9 mouse cellular contexts compared by ENCODE assay signal in genomic region chr3:138645320-138645719, GRCm38 (mm10).
DNase-seq lines count a peak whose midpoint lies in the region; ATAC-seq lines count a peak whose summit lies in the region.
"Had no signal": no experiment of that assay in that cellular context is flagged by ENCODE, and none has a peak within 500 bp of the region (broad histone marks: within the 10 kb centered on the region; RNA-seq: fewer than 3 reads in every experiment).

No protein-coding gene starts in this region.

- H3K4me3 ChIP-seq in forebrain, embryonic 11.5 days (ENCODE audit: low read depth, low read length), result no peak overlapping the region
- H3K4me3 ChIP-seq in midbrain, embryonic 11.5 days (ENCODE audit: low read depth, low read length), result no peak overlapping the region
- no peak overlapping the region for H3K4me3 ChIP-seq in stomach, embryonic 16.5 days (replicated peaks; ENCODE audit: low read length)

- peaks cover 2% of the 10 kb centered on the region; the same call in 1 of the 2 replicates for H3K4me1 ChIP-seq in forebrain, embryonic 11.5 days (replicated peaks; ENCODE audit: control insufficient read depth, insufficient read depth, low read length)
- peaks cover 9% of the 10 kb centered on the region for H3K4me1 ChIP-seq in midbrain, embryonic 11.5 days (ENCODE audit: control insufficient read depth, insufficient read depth, low read length)
- H3K4me1 ChIP-seq in stomach, embryonic 16.5 days (ENCODE audit: control insufficient read depth, insufficient read depth, low read length), result peaks cover 14% of the 10 kb centered on the region

- DNase-seq in NIH3T3 (ENCODE audit: low read depth), result peak; percentile 90
- DNase-seq in adrenal gland, postnatal 25 days, result peak; percentile 60
- peak; percentile 63 for DNase-seq in forebrain, embryonic 11.5 days (ENCODE audit: low spot score)
- DNase-seq in heart, postnatal 14 days, result peak; percentile 14 to 41
- DNase-seq in left cerebral cortex, adult 18-20 months (ENCODE audit: low spot score in 2 of 2), result peak; percentile 47 to 53
- DNase-seq in midbrain, embryonic 11.5 days (ENCODE audit: low spot score, missing footprints), result peak; percentile 87
- DNase-seq in spleen, postnatal 10 days (ENCODE audit: low spot score in 2 of 2), result no peak

- H3K27ac ChIP-seq in forebrain, embryonic 11.5 days (ENCODE audit: low read depth, low read length), result peak overlapping the region; percentile 41; the same call in 1 of the 2 replicates
- H3K27ac ChIP-seq in midbrain, embryonic 11.5 days (ENCODE audit: low read depth, low read length), result no peak overlapping the region; the same call in 1 of the 2 replicates
- H3K27ac ChIP-seq in stomach, embryonic 16.5 days (ENCODE audit: low read length), result peak overlapping the region; percentile 17; the same call in 1 of the 2 replicates
- H3K27ac ChIP-seq: liver, embryonic 13.5 days had no signal

- no peaks in the 10 kb centered on the region for H3K27me3 ChIP-seq in forebrain, embryonic 11.5 days (ENCODE audit: control insufficient read depth, insufficient read depth, low read length)
- H3K27me3 ChIP-seq in midbrain, embryonic 11.5 days (ENCODE audit: control insufficient read depth, insufficient read depth, low read length), result no peaks in the 10 kb centered on the region
- H3K27me3 ChIP-seq in stomach, embryonic 16.5 days (ENCODE audit: control insufficient read depth, insufficient read depth, low read length), result no peaks in the 10 kb centered on the region
- H3K27me3 ChIP-seq: liver, embryonic 13.5 days had no signal

- 15% methylated on average over 3 of the region's 3 CpGs for WGBS in forebrain, embryonic 11.5 days
- 7% methylated on average over 3 of the region's 3 CpGs for WGBS in midbrain, embryonic 11.5 days
- 16% methylated on average over 3 of the region's 3 CpGs for WGBS in stomach, embryonic 16.5 days

- ATAC-seq in forebrain, embryonic 11.5 days (replicated peaks; ENCODE audit: low FRiP score), result no peak
- ATAC-seq in midbrain, embryonic 11.5 days (ENCODE audit: low FRiP score), result no peak
- 0 out of 2 replicates have a peak, but pooled peaks have one; percentile 28 for ATAC-seq in stomach, embryonic 16.5 days (ENCODE audit: insufficient read depth, low FRiP score)

- H3K9ac ChIP-seq in forebrain, embryonic 11.5 days (ENCODE audit: low read length), result no peak overlapping the region; the same call in 1 of the 2 replicates
- no peak overlapping the region for H3K9ac ChIP-seq in midbrain, embryonic 11.5 days (ENCODE audit: low read length)
- H3K9ac ChIP-seq in stomach, embryonic 16.5 days (ENCODE audit: low read length), result no peak overlapping the region

- 0 out of 2 replicates have a peak overlapping the region, but pooled peaks have one; percentile 39 for H3K4me2 ChIP-seq in forebrain, embryonic 11.5 days (ENCODE audit: low read depth, low read length, severe bottlenecking)
- no peak overlapping the region for H3K4me2 ChIP-seq in midbrain, embryonic 11.5 days
- peak overlapping the region; percentile 54; the same call in 1 of the 2 replicates for H3K4me2 ChIP-seq in stomach, embryonic 16.5 days (ENCODE audit: low read depth, low read length)

- H3K36me3 ChIP-seq in forebrain, embryonic 11.5 days (ENCODE audit: control insufficient read depth, insufficient read depth, low read length), result no peaks in the 10 kb centered on the region
- no peaks in the 10 kb centered on the region for H3K36me3 ChIP-seq in midbrain, embryonic 11.5 days (ENCODE audit: control insufficient read depth, insufficient read depth, low read length)
- H3K36me3 ChIP-seq in stomach, embryonic 16.5 days (ENCODE audit: control insufficient read depth, insufficient read depth, low read length), result no peaks in the 10 kb centered on the region
- H3K36me3 ChIP-seq: liver, embryonic 13.5 days had no signal

- no peaks in the 10 kb centered on the region; the same call in 1 of the 2 replicates for H3K9me3 ChIP-seq in forebrain, embryonic 11.5 days (ENCODE audit: control insufficient read depth, low read length)
- peaks cover 5% of the 10 kb centered on the region; the same call in 1 of the 2 replicates for H3K9me3 ChIP-seq in midbrain, embryonic 11.5 days (ENCODE audit: control insufficient read depth, low read length)
- H3K9me3 ChIP-seq in stomach, embryonic 16.5 days (replicated peaks; ENCODE audit: control insufficient read depth, low read length), result peaks cover 3% of the 10 kb centered on the region; the same call in 1 of the 2 replicates
- H3K9me3 ChIP-seq: liver, embryonic 13.5 days had no signal

- intact Hi-C loops in heart, postnatal 14 days (cut with DNase I), result no loop called here

Comparison
In these comparisons a context has a peak if more than half of its experiments do, and no peak if none do; other contexts are left out.
1. DNase-seq: peak in NIH3T3 (single experiment), adrenal gland, postnatal 25 days (single experiment), forebrain, embryonic 11.5 days (single experiment), heart, postnatal 14 days (2 of 2), left cerebral cortex, adult 18-20 months (2 of 2) and midbrain, embryonic 11.5 days (single experiment); none in spleen, postnatal 10 days (0 of 2).